Mouse (Mus musculus) midbrain, embryonic 10.5 days (tissue): ENCODE results near the gene Kcnk2. TPM values are rescaled to one million over a fixed set of nuclear protein-coding genes. Genes with fewer than 3 reads are reported as not detected.

Source experiments
- DNase-seq: peaks from one replicate; pipeline ENCODE4 v3.0.0-alpha.2; 2017; ENCODE audit warnings: low spot score
- H3K27ac ChIP-seq: fragments of 300-500 bp; sonication (generic); replicated peaks from 2 replicates; pipeline ENCODE4 v1.5.1; 2016; ENCODE audit warnings: mild to moderate bottlenecking
- H3K27me3 ChIP-seq: fragments of 300-500 bp; sonication (generic); 2 replicates; pipeline ENCODE4 v1.6.1; 2016; ENCODE audit warnings: low read depth, mild to moderate bottlenecking; ENCODE audit not compliant: poor library complexity, severe bottlenecking
- H3K36me3 ChIP-seq: fragments of 300-500 bp; sonication (generic); 2 replicates; pipeline ENCODE4 v1.6.1; 2016; ENCODE audit warnings: mild to moderate bottlenecking, moderate library complexity
- H3K4me1 ChIP-seq: fragments of 300-500 bp; sonication (generic); 2 replicates; pipeline ENCODE4 v1.6.1; 2016
- H3K4me3 ChIP-seq: fragments of 300-500 bp; sonication (generic); 2 replicates; pipeline ENCODE4 v1.5.1; 2016; ENCODE audit warnings: mild to moderate bottlenecking, moderate library complexity
- H3K9me3 ChIP-seq: fragments of 300-500 bp; sonication (generic); replicated peaks from 2 replicates; pipeline ENCODE4 v1.6.1; 2016; ENCODE audit warnings: mild to moderate bottlenecking
- WGBS: fragments of 180-500 bp; shearing (Covaris S2); methylation state at CpG from one replicate; pipeline ENCODE4 v1.1.7; 2016; 5-methylcytosine and 5-hydroxymethylcytosine counted together
- polyA plus RNA-seq: library from polyadenylated mRNA; unstranded; fragments of >200 nt; fragmentation: Nextera tagmentation; extraction: Ambion mirVana; gene quantifications from 2 replicates; pipeline ENCODE4 v1.2.1, GENCODE M21; 2016

The Kcnk2 gene
- polyA plus RNA-seq, 1 experiment from 2014 or later, result 2.7 TPM

DNA sequence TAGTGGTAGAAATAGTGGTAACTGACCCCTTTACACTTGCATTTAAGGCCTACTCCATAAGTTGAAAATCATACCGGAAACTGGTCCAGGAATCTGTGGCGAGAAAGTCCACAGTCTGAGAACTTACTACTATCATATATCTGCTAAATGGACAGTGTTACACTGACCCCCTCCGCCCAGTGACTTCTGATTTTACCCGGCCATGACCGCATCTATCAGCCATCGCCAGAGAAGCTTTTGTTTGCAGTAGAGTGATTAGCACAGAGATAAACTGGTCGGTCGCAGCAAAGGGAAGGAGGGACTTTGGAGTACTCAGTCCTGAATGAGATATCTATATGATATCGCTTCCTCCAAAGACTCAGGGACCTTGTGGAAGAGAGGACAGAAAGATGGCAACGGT is 15.2 kb downstream of the Kcnk2 start:
- H3K27me3 ChIP-seq, result no peaks in the 10 kb centered on the region
- H3K4me1 ChIP-seq, result no peaks in the 10 kb centered on the region
- no peaks in the 10 kb centered on the region for H3K36me3 ChIP-seq
- H3K9me3 ChIP-seq, result no peaks in the 10 kb centered on the region
- 87% methylated on average over 10 of the region's 10 CpGs for WGBS
- DNase-seq, result no peak
- no peak overlapping the region for H3K4me3 ChIP-seq
- H3K27ac ChIP-seq, result no peak overlapping the region

DNA sequence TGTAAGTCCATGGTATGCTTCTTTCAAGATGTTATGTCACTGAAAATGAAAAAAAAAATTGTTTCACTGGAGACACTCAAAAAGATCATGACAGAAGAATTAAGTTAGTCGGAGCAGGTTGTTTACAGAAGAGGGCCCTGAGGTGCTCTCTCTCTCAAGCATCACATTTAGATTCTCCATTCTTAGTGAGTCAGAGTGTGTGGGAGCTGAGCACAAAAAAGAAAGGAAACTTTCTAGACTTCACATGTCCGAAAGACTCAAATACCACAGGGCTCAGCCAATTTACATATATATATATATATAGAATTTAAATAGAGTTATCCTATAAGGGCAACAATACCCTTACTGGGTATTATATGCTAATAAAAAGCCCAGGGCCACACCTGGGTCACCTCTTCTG is 15.9 kb downstream of the Kcnk2 start:
- Histone ChIP-seq H3K36me3 (no peaks in the 10 kb centered on the region), H3K9me3 (no peaks in the 10 kb centered on the region), H3K27me3 (no peaks in the 10 kb centered on the region), H3K4me3 (no peak overlapping the region), H3K27ac (no peak overlapping the region), H3K4me1 (no peaks in the 10 kb centered on the region)
- 91% methylated on average over 2 of the region's 2 CpGs for WGBS
- DNase-seq, result no peak

DNA sequence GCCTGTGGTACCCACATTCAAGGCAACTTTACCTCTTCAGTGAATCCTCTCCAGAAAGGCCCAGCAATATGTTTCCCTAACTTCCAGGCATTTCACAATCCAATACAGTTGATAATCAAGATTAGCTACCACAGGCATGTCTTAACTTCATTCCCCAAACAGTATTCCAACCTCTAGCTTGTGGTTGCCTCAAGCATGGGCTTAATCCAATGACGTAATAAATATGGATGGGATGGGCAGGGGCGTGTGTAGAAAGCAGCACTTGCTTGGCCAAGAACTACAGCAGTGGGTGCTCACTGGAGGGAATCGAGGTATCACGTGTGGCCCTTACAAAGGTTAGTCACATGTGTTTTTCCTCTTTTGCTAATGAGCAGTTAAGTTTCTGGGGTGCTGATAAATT is 34.4 kb downstream of the Kcnk2 start:
- 89% methylated on average over 4 of the region's 4 CpGs for WGBS

DNA sequence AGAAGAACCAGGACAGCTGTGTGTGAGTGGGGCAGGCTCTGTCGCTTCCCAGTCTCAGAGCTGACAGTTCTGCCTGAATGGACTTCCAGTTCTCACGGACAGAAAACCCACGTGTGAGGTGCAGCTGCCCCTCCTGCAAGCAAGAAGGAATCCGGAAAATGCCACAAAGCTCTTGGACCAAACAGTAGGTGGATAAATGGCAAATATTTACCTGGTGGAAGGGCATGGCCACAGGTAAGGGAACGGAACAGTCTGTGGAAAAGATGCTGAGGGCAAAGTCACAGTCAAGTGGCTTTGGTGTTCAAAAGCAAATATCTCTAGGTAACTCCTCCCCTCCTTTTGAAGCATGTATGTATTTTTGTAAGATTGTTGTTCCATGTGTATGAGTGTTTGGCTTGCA is 37.9 kb downstream of the Kcnk2 start:
- DNase-seq, result no peak
- Histone ChIP-seq H3K27ac (no peak overlapping the region), H3K27me3 (no peaks in the 10 kb centered on the region), H3K4me1 (no peaks in the 10 kb centered on the region; the same call in 1 of the 2 replicates), H3K4me3 (no peak overlapping the region), H3K36me3 (no peaks in the 10 kb centered on the region), H3K9me3 (no peaks in the 10 kb centered on the region)
- WGBS, result 73% methylated on average over 5 of the region's 5 CpGs

More for the DNA sequence above, 34.4 kb downstream of the Kcnk2 start:
- H3K27me3 ChIP-seq, result no peaks in the 10 kb centered on the region
- no peak overlapping the region for H3K4me3 ChIP-seq
- H3K4me1 ChIP-seq, result no peaks in the 10 kb centered on the region; the same call in 1 of the 2 replicates
- no peaks in the 10 kb centered on the region for H3K36me3 ChIP-seq
- no peak overlapping the region for H3K27ac ChIP-seq
- H3K9me3 ChIP-seq, result no peaks in the 10 kb centered on the region
- DNase-seq, result no peak

DNA sequence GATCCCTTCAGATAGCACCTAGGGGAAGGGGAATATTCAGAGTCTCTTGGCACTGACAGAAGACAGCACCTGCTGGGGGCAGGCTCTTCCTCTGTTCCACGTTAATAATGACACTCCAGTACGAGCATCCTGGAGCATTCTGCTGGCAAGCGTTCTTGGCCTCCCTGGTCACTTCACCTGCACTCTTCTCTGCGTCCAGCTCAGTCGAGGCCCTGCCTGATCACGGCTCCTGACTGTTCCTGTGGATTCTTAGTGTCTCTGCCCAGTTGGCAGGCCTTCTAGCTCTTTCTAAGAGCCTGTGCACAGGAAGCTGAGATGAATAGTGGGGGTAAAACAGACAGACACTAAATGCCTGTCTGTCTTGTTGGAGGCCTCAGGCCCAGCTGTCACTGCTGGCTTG is 39.5 kb downstream of the Kcnk2 start:
- H3K9me3 ChIP-seq, result no peaks in the 10 kb centered on the region
- 87% methylated on average over 6 of the region's 6 CpGs for WGBS
- no peak for DNase-seq
- H3K4me1 ChIP-seq, result no peaks in the 10 kb centered on the region; the same call in 1 of the 2 replicates
- H3K27me3 ChIP-seq, result no peaks in the 10 kb centered on the region
- H3K4me3 ChIP-seq, result no peak overlapping the region
- 0 out of 2 replicates have a peak overlapping the region, but pooled peaks have one; percentile 6 for H3K27ac ChIP-seq
- no peaks in the 10 kb centered on the region for H3K36me3 ChIP-seq

DNA sequence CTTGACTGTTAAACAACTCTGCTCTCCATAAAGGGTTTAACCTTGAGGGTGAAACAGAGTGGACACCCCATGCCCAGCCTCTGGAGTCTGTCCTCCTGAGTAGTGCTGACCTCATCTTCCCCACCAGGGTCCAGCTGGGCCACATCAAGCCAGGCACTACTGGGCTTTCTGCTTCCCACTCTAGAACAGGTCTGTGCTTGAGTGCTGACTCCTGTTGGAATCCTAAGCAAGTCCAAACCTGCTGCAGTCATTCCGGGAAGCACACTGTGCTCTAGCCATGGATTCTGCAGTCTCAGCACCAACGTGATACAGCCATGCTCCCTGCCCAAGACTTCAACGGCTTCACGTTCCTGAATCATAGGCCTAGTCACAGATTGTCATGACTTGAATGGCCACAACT is 42.4 kb downstream of the Kcnk2 start:
- Histone ChIP-seq H3K4me1 (no peaks in the 10 kb centered on the region), H3K9me3 (no peaks in the 10 kb centered on the region), H3K27me3 (no peaks in the 10 kb centered on the region), H3K27ac (no peak overlapping the region), H3K4me3 (no peak overlapping the region), H3K36me3 (no peaks in the 10 kb centered on the region)
- 91% methylated on average over 4 of the region's 4 CpGs for WGBS
- DNase-seq, result no peak

DNA sequence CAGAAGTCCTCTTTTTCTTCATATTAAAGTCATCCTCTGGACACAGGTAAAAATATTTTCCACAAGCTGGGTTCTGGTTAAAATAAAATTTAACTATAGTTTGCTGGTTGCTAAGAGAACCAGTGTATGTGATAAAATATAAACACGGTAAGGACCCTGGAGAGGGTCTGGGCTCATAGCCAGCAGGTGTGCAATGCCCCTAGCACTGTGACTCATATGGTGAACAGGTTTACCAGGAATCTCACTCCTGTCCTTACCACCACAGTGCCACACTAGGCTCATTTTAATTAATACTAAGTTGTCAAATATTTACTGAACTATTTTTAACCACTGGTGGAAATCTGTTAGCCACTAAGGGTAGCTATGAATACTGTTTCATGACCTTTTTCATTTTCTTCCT is 48.2 kb downstream of the Kcnk2 start:
- peaks cover 6% of the 10 kb centered on the region for H3K9me3 ChIP-seq
- H3K36me3 ChIP-seq, result no peaks in the 10 kb centered on the region
- DNase-seq, result no peak
- no peak overlapping the region for H3K4me3 ChIP-seq
- no peak overlapping the region for H3K27ac ChIP-seq
- 97% methylated on average over 1 of the region's 1 CpGs for WGBS
- no peaks in the 10 kb centered on the region for H3K27me3 ChIP-seq
- H3K4me1 ChIP-seq, result no peaks in the 10 kb centered on the region

DNA sequence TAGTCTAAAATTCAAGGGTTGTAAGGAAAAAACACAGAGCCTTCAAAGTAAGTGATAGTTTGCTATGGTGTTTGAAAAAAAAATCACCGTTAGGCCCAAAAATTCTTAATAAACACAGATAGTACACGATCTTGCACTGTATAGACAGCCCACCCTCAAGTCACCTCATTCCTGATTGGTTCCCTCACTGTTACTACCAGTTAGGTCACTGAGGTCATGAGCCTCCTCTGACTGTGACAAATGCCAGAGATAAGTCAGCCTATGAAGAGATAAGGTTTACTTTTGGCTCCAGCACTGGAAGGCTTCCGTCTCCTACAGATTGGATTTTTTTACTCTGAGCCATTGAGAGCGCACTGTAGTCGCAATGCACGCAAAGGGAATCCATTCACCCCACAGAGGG is 50.3 kb downstream of the Kcnk2 start:
- Histone ChIP-seq H3K36me3 (no peaks in the 10 kb centered on the region), H3K27ac (no peak overlapping the region), H3K27me3 (no peaks in the 10 kb centered on the region), H3K4me3 (no peak overlapping the region), H3K9me3 (peaks cover 6% of the 10 kb centered on the region), H3K4me1 (no peaks in the 10 kb centered on the region)
- 93% methylated on average over 6 of the region's 6 CpGs for WGBS
- no peak for DNase-seq

DNA sequence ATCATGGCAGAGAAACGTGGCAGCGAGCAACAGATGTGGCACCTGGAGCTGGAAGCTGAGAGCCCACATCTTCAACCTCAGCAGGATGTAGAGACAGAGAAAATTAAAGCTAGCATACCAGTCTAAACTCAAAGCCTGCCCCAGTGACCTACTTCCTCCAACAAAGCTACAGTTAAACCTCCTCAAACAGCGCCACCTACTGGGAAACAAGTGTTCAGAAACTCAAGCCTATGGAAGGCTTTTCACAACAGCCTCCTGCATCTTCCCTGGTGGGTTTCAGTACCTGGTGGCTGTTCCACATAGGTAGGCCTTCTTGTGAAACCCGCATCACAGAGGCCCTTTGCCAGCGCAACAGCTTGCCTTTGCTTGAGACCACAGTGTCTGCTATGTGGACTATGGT is 52.9 kb downstream of the Kcnk2 start:
- H3K9me3 ChIP-seq, result peaks cover 6% of the 10 kb centered on the region
- no peaks in the 10 kb centered on the region for H3K36me3 ChIP-seq
- 86% methylated on average over 5 of the region's 5 CpGs for WGBS
- H3K27ac ChIP-seq, result no peak overlapping the region
- no peak for DNase-seq
- no peak overlapping the region for H3K4me3 ChIP-seq
- H3K27me3 ChIP-seq, result peaks cover 21% of the 10 kb centered on the region
- peaks cover 3% of the 10 kb centered on the region; the same call in 1 of the 2 replicates for H3K4me1 ChIP-seq

DNA sequence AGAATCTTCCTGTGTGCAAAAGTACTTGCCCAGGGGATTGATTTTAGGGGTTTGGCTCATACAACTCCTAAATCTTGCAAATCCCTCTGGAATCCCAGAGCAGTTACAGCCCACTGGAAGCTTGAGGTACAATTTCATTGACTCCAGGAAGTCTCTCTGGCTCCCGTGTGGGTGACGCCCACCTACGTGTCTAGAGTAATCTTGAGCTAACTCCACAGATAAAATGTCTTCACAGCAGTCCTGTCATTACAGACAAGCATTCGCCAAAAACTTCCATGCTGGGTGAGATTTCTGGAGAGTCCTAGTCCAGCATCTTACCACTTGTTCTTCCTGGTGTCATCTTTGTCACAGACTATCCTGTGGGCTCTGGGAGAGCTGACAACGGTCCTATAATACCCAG is 56.9 kb downstream of the Kcnk2 start:
- no peak overlapping the region for H3K4me3 ChIP-seq
- H3K9me3 ChIP-seq, result peaks cover 6% of the 10 kb centered on the region
- WGBS, result 88% methylated on average over 5 of the region's 5 CpGs
- H3K4me1 ChIP-seq, result peaks cover 23% of the 10 kb centered on the region
- DNase-seq, result no peak
- no peak overlapping the region for H3K27ac ChIP-seq
- H3K36me3 ChIP-seq, result no peaks in the 10 kb centered on the region
- H3K27me3 ChIP-seq, result peaks cover 51% of the 10 kb centered on the region

DNA sequence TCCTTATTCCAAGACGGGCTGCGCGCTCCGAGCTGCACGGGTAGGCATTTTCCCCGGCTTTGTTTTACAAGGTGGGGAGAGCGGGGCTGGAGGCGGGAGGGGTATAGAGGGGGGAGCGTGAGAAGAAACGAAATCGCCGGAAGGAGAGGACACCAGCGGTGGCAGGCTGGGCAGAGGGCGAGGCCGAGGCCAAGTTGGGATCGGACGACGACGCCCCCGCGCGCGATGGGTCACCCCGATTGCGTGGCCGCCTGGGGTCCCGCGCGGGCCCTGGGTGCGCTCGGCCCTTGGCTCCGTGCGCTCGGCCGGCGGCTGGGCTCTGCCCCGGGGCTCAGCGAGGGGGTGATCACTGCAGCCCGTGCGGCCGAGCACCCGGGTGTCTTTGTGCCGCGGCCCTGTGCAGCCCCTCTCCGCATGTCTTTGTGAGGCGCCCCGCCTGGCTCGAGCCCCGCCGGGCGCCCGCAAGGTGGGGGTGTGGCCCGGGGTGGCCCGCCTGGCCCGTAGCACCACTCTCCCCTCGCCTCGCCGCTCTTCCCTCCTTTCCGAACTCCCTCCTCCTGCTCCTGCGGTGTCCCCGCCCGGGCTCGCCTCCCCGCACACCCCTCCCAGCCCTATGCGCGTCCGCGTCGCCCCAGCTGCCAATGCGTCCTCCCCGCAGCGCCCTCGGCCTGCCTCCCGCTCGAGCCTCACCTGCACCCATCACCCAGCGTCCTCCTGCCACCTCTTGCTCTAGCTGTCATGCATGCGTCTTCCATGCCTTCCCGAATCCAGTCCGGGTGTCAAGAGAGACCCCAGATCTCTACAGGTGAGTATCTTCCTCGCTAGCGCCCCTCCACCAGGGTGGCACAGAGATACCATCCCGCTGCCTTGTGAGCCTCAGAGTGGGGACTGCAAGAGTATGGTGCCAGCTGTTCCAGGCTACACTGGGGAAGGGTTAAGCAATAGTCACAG is 58.5 kb downstream of the Kcnk2 start:
- under 1% methylated on average over 79 of the region's 82 CpGs for WGBS

DNA sequence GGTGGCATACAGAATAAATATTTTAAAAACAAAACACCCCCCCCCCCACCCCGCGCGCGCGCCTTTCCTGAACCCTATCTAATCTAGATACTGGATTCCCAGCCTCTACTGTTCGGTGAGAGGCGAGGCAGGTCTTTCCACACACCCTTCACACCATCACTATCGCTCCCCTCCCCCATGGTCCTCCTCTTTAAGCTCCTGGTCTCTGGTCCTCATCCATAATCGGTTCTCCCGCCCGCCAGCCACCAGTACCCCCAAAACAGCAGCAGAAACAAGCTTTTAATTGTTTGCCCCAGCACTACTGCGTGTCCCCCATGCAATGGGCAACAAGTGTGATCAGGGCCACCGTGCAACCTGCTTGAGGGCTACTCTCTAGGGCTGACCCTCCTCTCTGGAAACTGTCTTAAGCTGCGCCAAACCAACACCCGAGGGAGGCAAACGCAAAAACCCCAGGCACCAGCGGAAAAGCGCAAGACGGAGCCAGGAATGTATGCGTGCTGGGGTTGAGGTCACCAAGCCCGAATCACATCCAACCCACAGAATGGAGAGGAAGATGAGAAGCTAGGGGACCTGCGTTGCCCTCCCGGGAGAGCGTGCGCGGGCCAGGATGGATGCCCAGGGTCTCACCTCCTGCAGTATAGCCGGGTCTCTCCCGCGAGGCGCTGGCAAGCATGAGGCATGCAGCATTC is 59.5 kb downstream of the Kcnk2 start:
- Histone ChIP-seq H3K27ac (peak overlapping the region; percentile 91), H3K27me3 (peaks cover 51% of the 10 kb centered on the region), H3K36me3 (no peaks in the 10 kb centered on the region), H3K4me3 (peak overlapping the region; percentile 73), H3K9me3 (no peaks in the 10 kb centered on the region), H3K4me1 (peaks cover 23% of the 10 kb centered on the region)
- DNase-seq, result peak; percentile 56
- WGBS, result 5% methylated on average over 30 of the region's 30 CpGs

More for the DNA sequence above, 58.5 kb downstream of the Kcnk2 start:
- Histone ChIP-seq H3K36me3 (no peaks in the 10 kb centered on the region), H3K4me3 (peak overlapping the region; percentile 73), H3K27me3 (peaks cover 51% of the 10 kb centered on the region), H3K27ac (peak overlapping the region; percentile 91), H3K9me3 (no peaks in the 10 kb centered on the region), H3K4me1 (peaks cover 23% of the 10 kb centered on the region)
- DNase-seq, result peak; percentile 57

DNA sequence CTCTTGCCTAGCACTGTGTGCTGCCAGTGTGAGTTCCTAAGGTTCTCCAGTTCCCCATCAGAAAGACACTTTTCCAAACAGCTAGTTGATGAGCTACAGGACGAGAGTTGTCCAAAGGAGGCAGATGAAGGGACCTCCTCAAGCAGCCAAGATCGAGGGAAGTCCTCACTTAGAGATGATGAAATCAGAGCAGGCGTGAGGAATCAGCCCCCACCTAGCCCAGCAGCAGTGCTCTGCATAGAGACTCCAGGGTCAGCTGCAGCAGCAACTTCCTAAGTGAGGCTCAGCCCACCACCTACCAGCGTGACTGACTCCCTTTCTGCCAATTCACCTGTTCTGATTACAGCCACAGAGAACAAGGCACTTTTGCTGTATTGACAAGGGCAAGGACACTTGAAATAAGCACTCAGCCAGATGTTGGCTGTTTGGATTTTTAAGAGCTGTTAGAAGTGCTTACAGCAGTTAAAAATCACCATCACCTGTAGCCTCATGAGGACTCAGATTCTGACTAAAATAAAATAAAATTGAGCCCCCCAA is 60.6 kb downstream of the Kcnk2 start:
- no peak overlapping the region for H3K4me3 ChIP-seq
- 47% methylated on average over 4 of the region's 4 CpGs for WGBS
- H3K27me3 ChIP-seq, result peaks cover 51% of the 10 kb centered on the region
- no peak overlapping the region for H3K27ac ChIP-seq
- no peak for DNase-seq
- H3K4me1 ChIP-seq, result peaks cover 23% of the 10 kb centered on the region
- H3K36me3 ChIP-seq, result no peaks in the 10 kb centered on the region
- no peaks in the 10 kb centered on the region for H3K9me3 ChIP-seq
